Comparison of ENCODE assay signal across 10 mouse cellular contexts in the genomic region with DNA sequence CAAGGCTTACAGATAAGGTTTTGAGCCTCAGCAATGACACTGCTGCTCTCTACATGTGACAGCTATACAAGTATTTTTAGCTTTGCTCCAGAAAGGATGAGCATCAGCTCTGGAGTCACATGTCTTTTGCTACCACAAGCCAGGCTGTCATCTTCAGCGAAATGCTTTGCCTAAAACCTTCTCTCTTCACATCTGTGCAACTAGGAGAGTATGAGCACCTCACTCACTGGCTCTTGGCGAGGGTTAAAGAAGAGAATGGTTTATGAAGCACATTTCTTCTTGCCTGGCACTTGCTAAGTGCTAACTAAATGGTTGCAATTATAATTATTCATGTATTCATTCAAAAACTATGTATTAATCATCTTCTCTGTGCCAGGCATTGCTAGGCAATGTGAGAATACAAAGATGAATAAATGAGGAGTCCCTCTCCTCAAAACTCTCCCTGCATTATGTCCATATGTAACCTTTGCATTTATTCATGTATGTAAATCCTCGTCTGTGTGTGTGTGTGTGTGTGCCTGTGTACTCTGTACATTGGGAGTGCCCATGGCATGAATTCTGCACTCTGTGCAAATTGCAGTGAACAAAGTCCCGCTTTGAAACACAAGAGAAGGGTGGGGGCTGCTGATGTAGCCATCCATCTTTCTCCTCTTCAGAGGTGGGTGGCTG.
DNase-seq lines count a peak whose midpoint lies in the region; ATAC-seq and TF ChIP-seq lines count a peak whose summit lies in the region.
"Had no signal": no experiment of that assay in that cellular context is flagged by ENCODE, and none has a peak within 500 bp of the region (broad histone marks: within the 10 kb centered on the region; RNA-seq: fewer than 3 reads in every experiment).

No protein-coding gene starts in this region.

- no peak; the same call in 1 of the 2 replicates for ATAC-seq in intestine, embryonic 14.5 days (replicated peaks; ENCODE audit: low FRiP score, low TSS enrichment, low read depth)
- ATAC-seq in intestine, postnatal 0 days, result no peak

- H3K4me1 ChIP-seq in intestine, embryonic 14.5 days (replicated peaks; ENCODE audit: control insufficient read depth, insufficient read depth, low read length), result peaks cover 17% of the 10 kb centered on the region
- no peaks in the 10 kb centered on the region for H3K4me1 ChIP-seq in intestine, postnatal 0 days (replicated peaks; ENCODE audit: control insufficient read depth, insufficient read depth, low read length)
- peaks cover 12% of the 10 kb centered on the region for H3K4me1 ChIP-seq in embryonic facial prominence, embryonic 10.5 days

- 35% methylated on average over 4 of the region's 4 CpGs for WGBS in intestine, embryonic 14.5 days
- WGBS in intestine, postnatal 0 days, result 36% methylated on average over 4 of the region's 4 CpGs
- 75% methylated on average over 4 of the region's 4 CpGs for WGBS in embryonic facial prominence, embryonic 10.5 days

- H3K9me3 ChIP-seq in intestine, embryonic 14.5 days (ENCODE audit: control insufficient read depth, low read length), result no peaks in the 10 kb centered on the region
- no peaks in the 10 kb centered on the region for H3K9me3 ChIP-seq in intestine, postnatal 0 days (ENCODE audit: control insufficient read depth)
- no peaks in the 10 kb centered on the region for H3K9me3 ChIP-seq in embryonic facial prominence, embryonic 10.5 days

- H3K4me2 ChIP-seq in intestine, embryonic 14.5 days (ENCODE audit: low read length), result no peak overlapping the region
- no peak overlapping the region for H3K4me2 ChIP-seq in intestine, postnatal 0 days (replicated peaks; ENCODE audit: low read depth)

- no peak for DNase-seq in intestine, embryonic 14.5 days (ENCODE audit: low spot score)
- DNase-seq in brain, adult 2 months (ENCODE audit: low read depth, low spot score), result peak; percentile 76
- no peak for DNase-seq in embryonic facial prominence, embryonic 10.5 days (ENCODE audit: low spot score)
- DNase-seq in layer of hippocampus, adult 9-10 months (ENCODE audit: low spot score), result peak; percentile 16
- DNase-seq in gastrocnemius, adult 18-20 months (ENCODE audit: low spot score), result no peak
- DNase-seq in ovary, postnatal 14 days (ENCODE audit: low spot score), result no peak
- DNase-seq in c-Kit-positive CD71-positive TER-119-positive erythroid progenitor cells, embryonic 14.5 days (ENCODE audit: low spot score), result no peak
- DNase-seq: cerebellum, adult 8-10 months; heart, adult 11 months had no signal

- H3K4me3 ChIP-seq in intestine, embryonic 14.5 days (ENCODE audit: low read depth, low read length), result no peak overlapping the region
- no peak overlapping the region for H3K4me3 ChIP-seq in intestine, postnatal 0 days (ENCODE audit: low read depth, low read length)
- no peak overlapping the region for H3K4me3 ChIP-seq in embryonic facial prominence, embryonic 10.5 days

- no peak overlapping the region for H3K9ac ChIP-seq in intestine, embryonic 14.5 days (ENCODE audit: low read length)
- no peak overlapping the region for H3K9ac ChIP-seq in intestine, postnatal 0 days (ENCODE audit: low read depth, low read length)

- peak overlapping the region; percentile 64 for H3K27ac ChIP-seq in intestine, embryonic 14.5 days (ENCODE audit: low read depth)
- no peak overlapping the region for H3K27ac ChIP-seq in intestine, postnatal 0 days (ENCODE audit: low read depth, low read length)
- H3K27ac ChIP-seq in embryonic facial prominence, embryonic 10.5 days (replicated peaks), result 0 out of 2 replicates have a peak overlapping the region, but pooled peaks have one; percentile 37

- H3K36me3 ChIP-seq in intestine, embryonic 14.5 days (ENCODE audit: control insufficient read depth, insufficient read depth, low read length), result no peaks in the 10 kb centered on the region
- no peaks in the 10 kb centered on the region for H3K36me3 ChIP-seq in intestine, postnatal 0 days (ENCODE audit: control insufficient read depth, insufficient read depth)
- no peaks in the 10 kb centered on the region for H3K36me3 ChIP-seq in embryonic facial prominence, embryonic 10.5 days (replicated peaks)

- TF ChIP-seq CTCF in intestine, postnatal 0 days (IDR thresholded peaks at IDR 0.05; ENCODE audit: low read depth), result no peak

- H3K27me3 ChIP-seq in intestine, embryonic 14.5 days (replicated peaks; ENCODE audit: control insufficient read depth, insufficient read depth, low read length), result no peaks in the 10 kb centered on the region
- H3K27me3 ChIP-seq in intestine, postnatal 0 days (replicated peaks; ENCODE audit: control insufficient read depth, insufficient read depth, low read length), result no peaks in the 10 kb centered on the region
- no peaks in the 10 kb centered on the region for H3K27me3 ChIP-seq in embryonic facial prominence, embryonic 10.5 days (replicated peaks; ENCODE audit: low read depth, poor library complexity, severe bottlenecking)

Comparison
In these comparisons a context has a peak if more than half of its experiments do, and no peak if none do; other contexts are left out.
1. DNase-seq: peak in brain, adult 2 months (single experiment) and layer of hippocampus, adult 9-10 months (single experiment); none in intestine, embryonic 14.5 days (single experiment), embryonic facial prominence, embryonic 10.5 days (single experiment), gastrocnemius, adult 18-20 months (single experiment), ovary, postnatal 14 days (single experiment) and c-Kit-positive CD71-positive TER-119-positive erythroid progenitor cells, embryonic 14.5 days (single experiment).